Mouse (Mus musculus): ENCODE data around the gene Ifi35. TPM values are rescaled to one million over a fixed set of nuclear protein-coding genes. Genes with fewer than 3 reads are reported as not detected.

Gene Ifi35
- polyA plus RNA-seq, 1 experiment from 2014 or later = 26.3 TPM

- Histone ChIP-seq H3K4me2 (ENCODE audit: low read depth, low read length) (no peak overlapping the region), H3K36me3 (ENCODE audit: control insufficient read depth, insufficient read depth, low read length) (no peaks in the 10 kb centered on the region), H3K27ac (ENCODE audit: low read length) (no peak overlapping the region), H3K4me3 (replicated peaks; ENCODE audit: low read length) (no peak overlapping the region), H3K9ac (ENCODE audit: low read length) (no peak overlapping the region), H3K9me3 (replicated peaks; ENCODE audit: control insufficient read depth, low read length) (no peaks in the 10 kb centered on the region), H3K27me3 (ENCODE audit: control insufficient read depth, insufficient read depth, low read length) (no peaks in the 10 kb centered on the region), H3K4me1 (ENCODE audit: control insufficient read depth, insufficient read depth, low read length) (peaks cover 8% of the 10 kb centered on the region)
- 17% methylated on average over 6 of the region's 6 CpGs for WGBS
- peak; percentile 52; the same call in 1 of the 2 replicates for ATAC-seq (ENCODE audit: insufficient read depth, low FRiP score)
Measured at GRCm38 (mm10) chr11:101480912-101481311, 32.7 kb downstream of the Ifi35 start.

GRCm38 (mm10) chr11:101483804-101484203 lies 35.6 kb downstream of the Ifi35 start:
- H3K4me2 ChIP-seq (ENCODE audit: low read depth, low read length) = no peak overlapping the region
- peaks cover 7% of the 10 kb centered on the region for H3K4me1 ChIP-seq (ENCODE audit: control insufficient read depth, insufficient read depth, low read length)
- no peak overlapping the region for H3K27ac ChIP-seq (ENCODE audit: low read length)
- ATAC-seq (ENCODE audit: insufficient read depth, low FRiP score) = no peak
- no peaks in the 10 kb centered on the region for H3K9me3 ChIP-seq (replicated peaks; ENCODE audit: control insufficient read depth, low read length)
- no peaks in the 10 kb centered on the region for H3K27me3 ChIP-seq (ENCODE audit: control insufficient read depth, insufficient read depth, low read length)
- no peak overlapping the region for H3K9ac ChIP-seq (ENCODE audit: low read length)
- no peak overlapping the region for H3K4me3 ChIP-seq (replicated peaks; ENCODE audit: low read length)
- no peaks in the 10 kb centered on the region for H3K36me3 ChIP-seq (ENCODE audit: control insufficient read depth, insufficient read depth, low read length)
- WGBS = 25% methylated on average over 3 of the region's 3 CpGs

GRCm38 (mm10) chr11:101484245-101484644 lies 36.0 kb downstream of the Ifi35 start:
- Histone ChIP-seq H3K4me3 (replicated peaks; ENCODE audit: low read length) (no peak overlapping the region), H3K36me3 (ENCODE audit: control insufficient read depth, insufficient read depth, low read length) (no peaks in the 10 kb centered on the region), H3K4me2 (ENCODE audit: low read depth, low read length) (no peak overlapping the region), H3K27ac (ENCODE audit: low read length) (no peak overlapping the region), H3K4me1 (ENCODE audit: control insufficient read depth, insufficient read depth, low read length) (peaks cover 3% of the 10 kb centered on the region), H3K27me3 (ENCODE audit: control insufficient read depth, insufficient read depth, low read length) (no peaks in the 10 kb centered on the region), H3K9ac (ENCODE audit: low read length) (no peak overlapping the region), H3K9me3 (replicated peaks; ENCODE audit: control insufficient read depth, low read length) (no peaks in the 10 kb centered on the region)
- ATAC-seq (ENCODE audit: insufficient read depth, low FRiP score) = no peak
- WGBS = 48% methylated on average over 6 of the region's 6 CpGs

GRCm38 (mm10) chr11:101484814-101485213 lies 36.6 kb downstream of the Ifi35 start:
- Histone ChIP-seq H3K27me3 (ENCODE audit: control insufficient read depth, insufficient read depth, low read length) (no peaks in the 10 kb centered on the region), H3K4me1 (ENCODE audit: control insufficient read depth, insufficient read depth, low read length) (no peaks in the 10 kb centered on the region), H3K27ac (ENCODE audit: low read length) (no peak overlapping the region), H3K4me2 (ENCODE audit: low read depth, low read length) (no peak overlapping the region), H3K9ac (ENCODE audit: low read length) (no peak overlapping the region), H3K4me3 (replicated peaks; ENCODE audit: low read length) (no peak overlapping the region), H3K36me3 (ENCODE audit: control insufficient read depth, insufficient read depth, low read length) (no peaks in the 10 kb centered on the region), H3K9me3 (replicated peaks; ENCODE audit: control insufficient read depth, low read length) (no peaks in the 10 kb centered on the region)
- 69% methylated on average over 7 of the region's 7 CpGs for WGBS
- no peak for ATAC-seq (ENCODE audit: insufficient read depth, low FRiP score)

- no peaks in the 10 kb centered on the region for H3K4me1 ChIP-seq (ENCODE audit: control insufficient read depth, insufficient read depth, low read length)
- H3K9ac ChIP-seq (ENCODE audit: low read length) = no peak overlapping the region
- H3K27ac ChIP-seq (ENCODE audit: low read length) = 0 out of 2 replicates have a peak overlapping the region, but pooled peaks have one; percentile 14
- WGBS = 38% methylated on average over 6 of the region's 6 CpGs
- no peaks in the 10 kb centered on the region for H3K36me3 ChIP-seq (ENCODE audit: control insufficient read depth, insufficient read depth, low read length)
- no peaks in the 10 kb centered on the region for H3K9me3 ChIP-seq (replicated peaks; ENCODE audit: control insufficient read depth, low read length)
- no peak overlapping the region for H3K4me3 ChIP-seq (replicated peaks; ENCODE audit: low read length)
- no peak overlapping the region for H3K4me2 ChIP-seq (ENCODE audit: low read depth, low read length)
- H3K27me3 ChIP-seq (ENCODE audit: control insufficient read depth, insufficient read depth, low read length) = no peaks in the 10 kb centered on the region
- no peak for ATAC-seq (ENCODE audit: insufficient read depth, low FRiP score)
Measured at GRCm38 (mm10) chr11:101485509-101486028, 37.4 kb downstream of the Ifi35 start.

- Histone ChIP-seq H3K4me1 (ENCODE audit: control insufficient read depth, insufficient read depth, low read length) (no peaks in the 10 kb centered on the region), H3K9me3 (replicated peaks; ENCODE audit: control insufficient read depth, low read length) (no peaks in the 10 kb centered on the region), H3K4me2 (ENCODE audit: low read depth, low read length) (no peak overlapping the region), H3K4me3 (replicated peaks; ENCODE audit: low read length) (no peak overlapping the region), H3K27me3 (ENCODE audit: control insufficient read depth, insufficient read depth, low read length) (no peaks in the 10 kb centered on the region), H3K9ac (ENCODE audit: low read length) (no peak overlapping the region), H3K36me3 (ENCODE audit: control insufficient read depth, insufficient read depth, low read length) (no peaks in the 10 kb centered on the region), H3K27ac (ENCODE audit: low read length) (no peak overlapping the region)
- WGBS = 61% methylated on average over 6 of the region's 6 CpGs
- no peak for ATAC-seq (ENCODE audit: insufficient read depth, low FRiP score)
Measured at GRCm38 (mm10) chr11:101486126-101486525, 37.9 kb downstream of the Ifi35 start.

GRCm38 (mm10) chr11:101506269-101506780 lies 58.1 kb downstream of the Ifi35 start:
- Histone ChIP-seq H3K9ac (ENCODE audit: low read length) (no peak overlapping the region), H3K4me3 (replicated peaks; ENCODE audit: low read length) (no peak overlapping the region)
- ATAC-seq (ENCODE audit: insufficient read depth, low FRiP score) = no peak

GRCm38 (mm10) chr11:101507090-101507489 lies 58.9 kb downstream of the Ifi35 start:
- H3K4me1 ChIP-seq (ENCODE audit: control insufficient read depth, insufficient read depth, low read length) = no peaks in the 10 kb centered on the region
- 89% methylated on average over 7 of the region's 7 CpGs for WGBS
- no peaks in the 10 kb centered on the region for H3K36me3 ChIP-seq (ENCODE audit: control insufficient read depth, insufficient read depth, low read length)
- no peak overlapping the region for H3K4me2 ChIP-seq (ENCODE audit: low read depth, low read length)
- no peak overlapping the region for H3K9ac ChIP-seq (ENCODE audit: low read length)
- ATAC-seq (ENCODE audit: insufficient read depth, low FRiP score) = no peak
- H3K4me3 ChIP-seq (replicated peaks; ENCODE audit: low read length) = no peak overlapping the region
- no peaks in the 10 kb centered on the region for H3K9me3 ChIP-seq (replicated peaks; ENCODE audit: control insufficient read depth, low read length)
- no peaks in the 10 kb centered on the region for H3K27me3 ChIP-seq (ENCODE audit: control insufficient read depth, insufficient read depth, low read length)
- no peak overlapping the region for H3K27ac ChIP-seq (ENCODE audit: low read length)

More at GRCm38 (mm10) chr11:101506269-101506780, 58.1 kb downstream of the Ifi35 start:
- Histone ChIP-seq H3K36me3 (ENCODE audit: control insufficient read depth, insufficient read depth, low read length) (no peaks in the 10 kb centered on the region), H3K9me3 (replicated peaks; ENCODE audit: control insufficient read depth, low read length) (no peaks in the 10 kb centered on the region), H3K4me2 (ENCODE audit: low read depth, low read length) (no peak overlapping the region), H3K27ac (ENCODE audit: low read length) (no peak overlapping the region), H3K4me1 (ENCODE audit: control insufficient read depth, insufficient read depth, low read length) (no peaks in the 10 kb centered on the region), H3K27me3 (ENCODE audit: control insufficient read depth, insufficient read depth, low read length) (no peaks in the 10 kb centered on the region)
- 90% methylated on average over 5 of the region's 5 CpGs for WGBS

All from stomach, embryonic 16.5 days (tissue).